Mouse (Mus musculus): ENCODE data around the gene Uhmk1. TPM values are rescaled to one million over a fixed set of nuclear protein-coding genes. Genes with fewer than 3 reads are reported as not detected.

Gene Uhmk1
- total RNA-seq, 2 experiments from 2014 or later, result 48.3 to 50.9 TPM

Other genes with a start within 250 kb of the Uhmk1 start
- gene Hsd17b7, start 246.2 kb downstream of the Uhmk1 start, total RNA-seq (2015), result 2.8 and 2.9 TPM in 2 replicates
- gene Hsd17b7, start 246.2 kb downstream of the Uhmk1 start, total RNA-seq (2017), result 2.0 and 4.4 TPM in 2 replicates
- not detected in 2 replicates for gene Ddr2, start 104.6 kb downstream of the Uhmk1 start, total RNA-seq (2015)
- 0.15 TPM in 1 of 2 replicates, not detected in the other for gene Ddr2, start 104.6 kb downstream of the Uhmk1 start, total RNA-seq (2017)
- 57.7 and 66.6 TPM in 2 replicates for gene Uap1, start 40.4 kb downstream of the Uhmk1 start, total RNA-seq (2015)
- 58.5 and 79.1 TPM in 2 replicates for gene Uap1, start 40.4 kb downstream of the Uhmk1 start, total RNA-seq (2017)
- gene Sh2d1b2, start 17.4 kb upstream of the Uhmk1 start, total RNA-seq (2015), result 0.57 TPM in 1 of 2 replicates, not detected in the other
- gene Sh2d1b2, start 17.4 kb upstream of the Uhmk1 start, total RNA-seq (2017), result not detected in 2 replicates
- gene Sh2d1b1, start 61.9 kb upstream of the Uhmk1 start, total RNA-seq (2015), result 16.4 and 20.1 TPM in 2 replicates
- 12.1 and 13.4 TPM in 2 replicates for gene Sh2d1b1, start 61.9 kb upstream of the Uhmk1 start, total RNA-seq (2017)
- 5.7 and 5.8 TPM in 2 replicates for gene Gm7694, start 90.9 kb upstream of the Uhmk1 start, total RNA-seq (2015)
- 2.7 and 4.1 TPM in 2 replicates for gene Gm7694, start 90.9 kb upstream of the Uhmk1 start, total RNA-seq (2017)
- gene Spata46, start 93.4 kb upstream of the Uhmk1 start, total RNA-seq (2015), result not detected in 2 replicates
- not detected in 2 replicates for gene Spata46, start 93.4 kb upstream of the Uhmk1 start, total RNA-seq (2017)

Data from megakaryocyte, adult 5-6 weeks (primary cell).